Mouse (Mus musculus): ENCODE measurements at regions not wholly inside any gene's neighbourhood (a gene's known extent, or its start where the extent isn't known, plus 50 kb on each side); places are given as distances from the start of the nearest gene placed in this dataset.

DNA sequence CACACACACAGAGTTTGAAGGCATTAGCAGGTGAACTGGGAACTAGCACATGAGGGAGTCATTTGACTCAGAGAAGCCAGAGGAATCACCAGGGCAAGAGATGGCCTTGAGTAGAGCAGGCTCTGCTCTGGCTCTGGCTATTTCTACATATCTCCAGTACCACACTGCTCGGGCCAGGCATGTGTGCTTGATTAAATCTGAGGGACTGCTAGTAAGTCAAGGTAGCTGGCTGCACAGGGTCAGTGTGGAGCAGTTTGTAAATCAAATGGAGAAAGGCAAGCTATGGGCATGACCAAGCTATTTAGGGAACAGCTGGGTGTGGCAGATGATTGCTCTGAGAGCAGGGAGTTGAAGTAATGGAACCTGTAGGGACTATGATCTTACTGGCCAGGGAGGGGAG, 212.5 kb upstream of the Myt1l start:
- TF ChIP-seq POLR2A (IDR thresholded peaks at IDR 0.05; ENCODE audit: low read depth, low read length) (no peak), CTCF (IDR thresholded peaks at IDR 0.05; ENCODE audit: borderline replicate concordance, insufficient read depth, low read length) (no peak)

All from embryonic fibroblast, embryonic 13.5 days (primary cell).